Mouse (Mus musculus): Measurements from ENCODE around the gene Hmga1b. TPM values are rescaled to one million over a fixed set of nuclear protein-coding genes. Genes with fewer than 3 reads are reported as not detected.

The Hmga1b gene
- polyA plus RNA-seq, 1 experiment from 2014 or later, result 5.9 TPM

DNA sequence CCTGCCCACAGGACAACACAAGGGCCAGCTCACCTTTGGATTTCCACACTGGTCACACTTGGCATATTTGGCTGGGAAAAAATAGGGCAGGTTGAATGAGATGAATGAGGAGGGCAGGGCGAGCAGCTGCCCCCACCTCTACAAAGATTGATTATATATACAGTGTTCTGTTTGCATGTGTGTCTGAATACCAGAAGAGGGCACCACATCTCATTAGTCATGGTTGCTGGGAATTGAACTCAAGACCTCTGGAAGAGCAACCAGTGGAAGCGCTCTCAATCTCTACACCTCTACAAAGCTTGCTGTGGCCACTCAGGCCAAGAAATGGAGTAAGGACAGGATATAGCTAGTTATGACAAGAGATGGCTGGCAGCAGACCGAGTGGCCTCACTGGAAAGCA is 27.2 kb downstream of the Hmga1b start:
- H3K9ac ChIP-seq (ENCODE audit: low read depth, low read length), result no peak overlapping the region
- no peaks in the 10 kb centered on the region for H3K27me3 ChIP-seq (replicated peaks; ENCODE audit: control insufficient read depth, insufficient read depth, low read length)
- no peak overlapping the region for H3K4me3 ChIP-seq (ENCODE audit: low read length)
- H3K36me3 ChIP-seq (ENCODE audit: control insufficient read depth, insufficient read depth, low read length), result peaks cover 22% of the 10 kb centered on the region
- H3K27ac ChIP-seq (ENCODE audit: low read length), result no peak overlapping the region
- 85% methylated on average over 3 of the region's 3 CpGs for WGBS
- H3K4me2 ChIP-seq (ENCODE audit: low read depth, low read length), result no peak overlapping the region
- ATAC-seq, result no peak
- H3K4me1 ChIP-seq (ENCODE audit: control insufficient read depth, insufficient read depth, low read length), result peaks cover 10% of the 10 kb centered on the region
- no peaks in the 10 kb centered on the region for H3K9me3 ChIP-seq (ENCODE audit: control insufficient read depth, low read length)

DNA sequence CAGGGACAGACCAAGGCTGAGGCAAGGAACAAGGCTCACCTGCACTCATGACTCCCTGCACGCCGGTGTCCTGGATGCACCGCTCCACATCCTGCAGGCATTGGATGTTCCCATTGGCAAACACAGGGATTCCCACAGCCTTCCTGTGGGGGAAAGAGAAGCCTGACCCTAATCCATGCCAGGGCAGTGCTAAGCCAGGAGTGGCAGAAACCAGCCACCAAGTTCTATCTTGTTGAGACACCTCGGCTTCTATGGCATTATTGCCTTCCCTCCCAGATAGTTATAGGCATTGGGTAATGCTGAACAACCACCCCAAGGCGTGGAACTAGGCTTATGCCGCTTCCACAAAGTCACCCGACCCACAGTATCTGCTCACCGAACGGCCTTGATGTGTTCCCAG is 30.1 kb downstream of the Hmga1b start:
- H3K9ac ChIP-seq (ENCODE audit: low read depth, low read length), result no peak overlapping the region
- H3K4me2 ChIP-seq (ENCODE audit: low read depth, low read length), result no peak overlapping the region
- ATAC-seq, result no peak
- no peaks in the 10 kb centered on the region for H3K27me3 ChIP-seq (replicated peaks; ENCODE audit: control insufficient read depth, insufficient read depth, low read length)
- peaks cover 10% of the 10 kb centered on the region for H3K4me1 ChIP-seq (ENCODE audit: control insufficient read depth, insufficient read depth, low read length)
- H3K36me3 ChIP-seq (ENCODE audit: control insufficient read depth, insufficient read depth, low read length), result peaks cover 19% of the 10 kb centered on the region
- no peaks in the 10 kb centered on the region for H3K9me3 ChIP-seq (ENCODE audit: control insufficient read depth, low read length)
- 92% methylated on average over 9 of the region's 9 CpGs for WGBS
- no peak overlapping the region for H3K4me3 ChIP-seq (ENCODE audit: low read length)
- no peak overlapping the region for H3K27ac ChIP-seq (ENCODE audit: low read length)

DNA sequence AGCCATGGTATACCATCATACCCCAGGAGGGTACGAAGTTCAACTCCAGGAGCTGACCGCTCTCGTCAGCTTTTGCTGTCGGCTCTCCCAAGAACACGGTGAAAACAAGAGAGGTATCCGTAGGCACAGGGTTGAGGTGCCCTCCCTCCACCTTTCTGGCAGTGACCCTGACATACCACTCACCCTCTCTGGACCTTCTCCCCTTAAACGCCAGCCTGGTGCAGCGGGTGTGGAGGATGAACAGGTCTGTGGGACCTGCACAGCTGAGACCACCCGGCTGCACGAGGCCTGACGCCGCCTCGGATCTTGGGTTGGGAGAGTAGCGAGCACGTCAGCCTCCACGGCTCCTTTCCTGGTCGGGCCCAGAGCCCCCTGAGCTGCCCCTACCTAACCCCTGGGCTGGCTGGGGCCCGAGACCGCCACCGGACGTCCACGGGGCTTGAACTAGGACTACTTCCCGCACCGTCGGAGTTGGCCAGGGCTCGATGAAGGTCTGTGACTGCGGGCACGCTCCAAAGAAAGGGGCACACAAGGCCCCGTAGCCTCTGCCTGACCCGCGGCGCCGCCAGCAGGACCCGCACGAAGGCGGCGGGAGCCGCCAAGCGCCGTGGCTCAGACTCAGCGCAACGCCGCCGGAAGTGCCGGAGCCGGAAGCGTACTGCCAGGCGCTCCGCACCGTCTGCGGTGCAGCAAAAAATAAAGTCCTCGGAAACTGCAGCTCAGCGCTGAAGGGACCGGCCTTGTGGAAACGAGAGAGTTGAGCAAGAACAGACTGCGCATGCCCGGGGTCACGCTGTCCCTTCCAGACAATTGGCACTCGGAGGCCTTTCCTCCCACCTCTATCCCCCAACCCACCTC is 33.4 kb downstream of the Hmga1b start, which contains the start of gene Dus1l:
Gene Dus1l, minus strand, starts transcription at position 648 of the 858 bp plus-strand sequence.
- Histone ChIP-seq H3K9me3 (ENCODE audit: control insufficient read depth, low read length) (no peaks in the 10 kb centered on the region), H3K27me3 (replicated peaks; ENCODE audit: control insufficient read depth, insufficient read depth, low read length) (no peaks in the 10 kb centered on the region), H3K4me2 (ENCODE audit: low read depth, low read length) (peak within 1 kb of the TSS; percentile 95), H3K4me3 (ENCODE audit: low read length) (peak within 1 kb of the TSS; percentile 97), H3K36me3 (ENCODE audit: control insufficient read depth, insufficient read depth, low read length) (peaks cover 12% of the 10 kb centered on the region; the same call in 1 of the 2 replicates), H3K9ac (ENCODE audit: low read depth, low read length) (peak within 1 kb of the TSS; percentile 97), H3K4me1 (ENCODE audit: control insufficient read depth, insufficient read depth, low read length) (peaks cover 19% of the 10 kb centered on the region), H3K27ac (ENCODE audit: low read length) (peak within 1 kb of the TSS; percentile 74)
- ATAC-seq, result peak; percentile 89
- WGBS, result 1% methylated on average over 59 of the region's 59 CpGs

DNA sequence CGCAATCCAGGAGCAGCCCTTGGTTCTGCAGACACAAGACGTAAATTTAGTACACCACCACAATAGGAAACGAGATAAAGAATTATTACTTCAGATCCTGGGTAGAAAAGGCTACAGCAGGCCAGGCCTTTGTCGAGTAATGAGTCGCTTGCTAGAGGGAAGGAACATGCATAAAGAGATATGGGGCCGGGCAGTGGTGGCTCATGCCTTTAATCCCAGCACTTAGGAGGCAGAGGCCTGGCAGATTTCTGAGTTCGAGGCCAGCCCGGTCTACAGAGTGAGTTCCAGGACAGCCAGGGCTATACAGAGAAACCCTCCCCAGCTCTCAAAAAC is 34.0 kb downstream of the Hmga1b start:
- WGBS, result 29% methylated on average over 8 of the region's 8 CpGs
- Histone ChIP-seq H3K4me3 (ENCODE audit: low read length) (peak overlapping the region; percentile 97; the same call in 1 of the 2 replicates), H3K27ac (ENCODE audit: low read length) (peak overlapping the region; percentile 74), H3K4me1 (ENCODE audit: control insufficient read depth, insufficient read depth, low read length) (peaks cover 19% of the 10 kb centered on the region), H3K4me2 (ENCODE audit: low read depth, low read length) (peak overlapping the region; percentile 46), H3K36me3 (ENCODE audit: control insufficient read depth, insufficient read depth, low read length) (peaks cover 12% of the 10 kb centered on the region; the same call in 1 of the 2 replicates), H3K9ac (ENCODE audit: low read depth, low read length) (peak overlapping the region; percentile 97), H3K27me3 (replicated peaks; ENCODE audit: control insufficient read depth, insufficient read depth, low read length) (no peaks in the 10 kb centered on the region), H3K9me3 (ENCODE audit: control insufficient read depth, low read length) (no peaks in the 10 kb centered on the region)
- ATAC-seq, result peak; percentile 40

DNA sequence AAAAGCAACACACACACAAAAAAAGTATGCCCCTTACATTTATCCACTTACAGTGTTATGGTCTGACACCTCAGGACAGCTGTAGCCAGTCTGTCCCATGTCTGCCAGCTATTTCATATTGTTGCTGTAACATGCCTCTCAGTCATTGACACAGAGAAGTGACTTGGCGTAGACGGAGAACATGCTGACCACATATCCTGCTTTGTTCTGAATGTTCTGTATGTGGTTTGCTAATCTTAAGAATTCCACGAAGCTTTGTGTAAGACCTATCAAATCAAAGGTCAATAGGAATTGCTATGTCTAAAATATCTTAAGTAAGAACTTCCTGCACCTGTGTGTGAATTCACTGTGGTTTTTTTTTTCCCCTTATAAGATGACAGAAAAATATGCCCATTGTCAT is 35.6 kb downstream of the Hmga1b start:
- H3K27ac ChIP-seq (ENCODE audit: low read length), result no peak overlapping the region
- H3K4me2 ChIP-seq (ENCODE audit: low read depth, low read length), result no peak overlapping the region
- no peak for ATAC-seq
- no peak overlapping the region for H3K4me3 ChIP-seq (ENCODE audit: low read length)
- 81% methylated on average over 3 of the region's 3 CpGs for WGBS
- H3K9me3 ChIP-seq (ENCODE audit: control insufficient read depth, low read length), result no peaks in the 10 kb centered on the region
- H3K9ac ChIP-seq (ENCODE audit: low read depth, low read length), result no peak overlapping the region
- H3K27me3 ChIP-seq (replicated peaks; ENCODE audit: control insufficient read depth, insufficient read depth, low read length), result no peaks in the 10 kb centered on the region
- peaks cover 4% of the 10 kb centered on the region; the same call in 1 of the 2 replicates for H3K36me3 ChIP-seq (ENCODE audit: control insufficient read depth, insufficient read depth, low read length)
- peaks cover 19% of the 10 kb centered on the region for H3K4me1 ChIP-seq (ENCODE audit: control insufficient read depth, insufficient read depth, low read length)

DNA sequence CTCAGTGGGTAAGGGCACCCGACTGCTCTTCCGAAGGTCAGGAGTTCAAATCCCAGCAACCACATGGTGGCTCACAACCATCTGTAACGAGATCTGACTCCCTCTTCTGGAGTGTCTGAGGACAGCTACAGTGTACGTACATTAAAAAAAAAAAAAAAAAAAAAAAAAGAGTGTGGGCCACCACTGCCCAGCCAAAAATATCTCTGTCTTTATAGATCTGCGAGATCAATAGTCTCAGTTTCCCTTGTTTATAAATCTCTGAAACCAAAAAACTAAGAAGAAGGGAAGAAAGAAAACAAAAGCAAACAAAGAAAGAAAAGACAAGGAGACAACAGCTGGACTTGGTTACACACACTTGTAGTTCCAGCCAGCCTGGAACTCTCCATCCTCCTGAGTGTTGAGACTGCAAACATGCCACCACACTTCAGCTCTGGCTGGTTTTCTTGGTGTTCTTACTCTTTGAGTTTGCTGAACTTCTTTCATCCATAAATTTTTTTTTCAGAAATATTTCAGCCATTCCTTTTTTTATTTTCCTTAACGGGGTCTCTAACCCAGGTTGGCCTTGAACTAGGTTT is 36.8 kb downstream of the Hmga1b start:
- H3K36me3 ChIP-seq (ENCODE audit: control insufficient read depth, insufficient read depth, low read length), result peaks cover 4% of the 10 kb centered on the region; the same call in 1 of the 2 replicates
- no peak overlapping the region for H3K4me3 ChIP-seq (ENCODE audit: low read length)
- no peaks in the 10 kb centered on the region for H3K27me3 ChIP-seq (replicated peaks; ENCODE audit: control insufficient read depth, insufficient read depth, low read length)
- H3K9ac ChIP-seq (ENCODE audit: low read depth, low read length), result no peak overlapping the region
- H3K27ac ChIP-seq (ENCODE audit: low read length), result no peak overlapping the region
- 69% methylated on average over 6 of the region's 6 CpGs for WGBS
- ATAC-seq, result no peak
- H3K4me1 ChIP-seq (ENCODE audit: control insufficient read depth, insufficient read depth, low read length), result peaks cover 19% of the 10 kb centered on the region
- no peak overlapping the region for H3K4me2 ChIP-seq (ENCODE audit: low read depth, low read length)
- no peaks in the 10 kb centered on the region for H3K9me3 ChIP-seq (ENCODE audit: control insufficient read depth, low read length)

DNA sequence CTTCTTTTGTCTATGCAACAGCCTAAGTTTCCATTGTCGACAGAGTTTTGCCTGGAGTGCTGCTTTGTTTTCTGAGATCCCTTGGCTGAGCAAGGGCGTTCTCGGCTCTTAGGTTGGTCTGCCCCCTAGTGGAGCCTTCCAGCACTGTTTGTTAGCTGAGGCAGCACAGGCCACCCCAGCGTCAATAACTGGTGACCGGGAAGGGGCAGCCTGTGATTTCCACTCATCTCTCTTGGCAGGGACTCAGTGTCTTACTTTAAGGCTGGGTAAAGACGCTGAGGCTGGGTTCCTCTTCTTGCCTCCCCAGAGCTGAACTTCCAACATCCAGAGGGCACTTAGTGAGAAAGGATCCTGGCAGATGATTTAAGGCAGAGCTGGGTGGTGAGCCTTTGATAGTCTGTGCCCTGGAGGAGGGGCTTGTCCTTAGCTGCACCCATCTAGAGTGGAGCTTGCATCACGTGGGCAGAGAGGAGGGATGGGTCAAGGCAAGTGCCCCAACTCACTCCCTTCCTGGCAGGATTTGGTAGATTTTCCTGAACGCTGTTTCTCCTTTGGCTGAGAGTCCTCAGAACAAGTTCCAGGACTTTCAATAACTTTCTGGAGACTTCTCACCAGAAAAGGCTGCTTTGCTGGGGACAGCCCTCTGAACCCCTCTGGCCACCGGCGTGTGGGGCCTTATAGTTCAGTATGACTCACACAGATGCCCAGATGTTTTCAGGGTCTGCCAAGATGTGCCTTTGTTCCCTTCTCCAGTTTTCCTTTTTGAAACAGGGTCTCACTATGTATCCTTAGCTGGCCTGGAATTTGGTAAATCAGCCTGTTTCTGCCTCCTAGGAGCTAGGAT is 37.7 kb downstream of the Hmga1b start:
- Histone ChIP-seq H3K27ac (ENCODE audit: low read length) (peak overlapping the region; percentile 24; the same call in 1 of the 2 replicates), H3K9ac (ENCODE audit: low read depth, low read length) (peak overlapping the region; percentile 52), H3K4me2 (ENCODE audit: low read depth, low read length) (no peak overlapping the region; the same call in 1 of the 2 replicates), H3K4me1 (ENCODE audit: control insufficient read depth, insufficient read depth, low read length) (peaks cover 15% of the 10 kb centered on the region), H3K36me3 (ENCODE audit: control insufficient read depth, insufficient read depth, low read length) (no peaks in the 10 kb centered on the region), H3K4me3 (ENCODE audit: low read length) (no peak overlapping the region), H3K27me3 (replicated peaks; ENCODE audit: control insufficient read depth, insufficient read depth, low read length) (no peaks in the 10 kb centered on the region), H3K9me3 (ENCODE audit: control insufficient read depth, low read length) (no peaks in the 10 kb centered on the region)
- 13% methylated on average over 10 of the region's 10 CpGs for WGBS
- ATAC-seq, result peak; percentile 67

DNA sequence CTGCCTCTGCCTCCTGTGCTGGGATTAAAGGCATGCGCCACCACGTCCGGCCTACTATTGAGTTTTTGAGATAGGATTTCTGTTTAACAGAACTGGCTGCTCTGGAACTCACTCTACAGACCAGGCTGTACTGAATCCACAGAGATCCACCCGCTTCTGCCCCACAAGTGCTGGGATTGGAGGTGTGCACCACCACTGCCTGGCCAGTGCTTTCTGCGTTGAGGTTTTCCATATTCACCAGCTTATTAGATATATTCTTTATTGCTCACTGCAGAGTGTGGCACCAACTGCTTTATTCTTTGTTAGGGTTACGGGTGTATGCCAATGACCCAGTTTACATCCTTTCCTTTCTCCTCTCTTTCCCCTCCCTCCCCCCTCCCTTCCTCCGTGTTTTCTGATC is 41.7 kb downstream of the Hmga1b start:
- 80% methylated on average over 7 of the region's 7 CpGs for WGBS

DNA sequence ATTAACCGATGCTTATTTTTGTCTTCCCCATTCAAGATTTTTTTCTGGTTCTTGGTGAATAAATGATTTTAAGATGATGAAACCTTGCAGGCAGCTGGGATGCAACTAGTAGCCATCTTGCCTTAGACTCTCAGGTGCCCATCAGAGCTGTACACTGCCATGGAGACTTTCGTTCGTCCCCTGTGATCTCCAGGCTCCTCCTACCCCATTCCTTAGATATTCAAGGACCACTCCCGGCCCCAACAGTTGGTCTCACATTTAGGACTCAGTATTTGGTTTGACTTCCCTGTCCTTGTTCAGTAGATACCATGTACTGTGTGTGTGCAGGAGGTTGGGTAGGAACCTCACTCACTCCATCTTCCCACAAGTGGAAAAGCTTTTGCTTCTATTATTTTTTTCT is 42.2 kb downstream of the Hmga1b start:
- H3K36me3 ChIP-seq (ENCODE audit: control insufficient read depth, insufficient read depth, low read length), result peaks cover 32% of the 10 kb centered on the region
- no peaks in the 10 kb centered on the region for H3K27me3 ChIP-seq (replicated peaks; ENCODE audit: control insufficient read depth, insufficient read depth, low read length)
- H3K27ac ChIP-seq (ENCODE audit: low read length), result no peak overlapping the region
- H3K4me3 ChIP-seq (ENCODE audit: low read length), result no peak overlapping the region
- H3K9me3 ChIP-seq (ENCODE audit: control insufficient read depth, low read length), result no peaks in the 10 kb centered on the region
- 68% methylated on average over 4 of the region's 4 CpGs for WGBS
- H3K4me1 ChIP-seq (ENCODE audit: control insufficient read depth, insufficient read depth, low read length), result peaks cover 21% of the 10 kb centered on the region
- H3K9ac ChIP-seq (ENCODE audit: low read depth, low read length), result no peak overlapping the region
- no peak overlapping the region for H3K4me2 ChIP-seq (ENCODE audit: low read depth, low read length)
- no peak for ATAC-seq

More for the DNA sequence above, 41.7 kb downstream of the Hmga1b start:
- H3K4me2 ChIP-seq (ENCODE audit: low read depth, low read length), result no peak overlapping the region
- no peak overlapping the region for H3K27ac ChIP-seq (ENCODE audit: low read length)
- no peaks in the 10 kb centered on the region for H3K27me3 ChIP-seq (replicated peaks; ENCODE audit: control insufficient read depth, insufficient read depth, low read length)
- H3K9ac ChIP-seq (ENCODE audit: low read depth, low read length), result no peak overlapping the region
- peaks cover 30% of the 10 kb centered on the region for H3K36me3 ChIP-seq (ENCODE audit: control insufficient read depth, insufficient read depth, low read length)
- H3K4me1 ChIP-seq (ENCODE audit: control insufficient read depth, insufficient read depth, low read length), result peaks cover 22% of the 10 kb centered on the region
- H3K4me3 ChIP-seq (ENCODE audit: low read length), result no peak overlapping the region
- no peaks in the 10 kb centered on the region for H3K9me3 ChIP-seq (ENCODE audit: control insufficient read depth, low read length)
- ATAC-seq, result no peak

Data from intestine, embryonic 16.5 days (tissue).